Mouse (Mus musculus): ENCODE data around the gene Ppargc1a.

Ppargc1a gene

DNA sequence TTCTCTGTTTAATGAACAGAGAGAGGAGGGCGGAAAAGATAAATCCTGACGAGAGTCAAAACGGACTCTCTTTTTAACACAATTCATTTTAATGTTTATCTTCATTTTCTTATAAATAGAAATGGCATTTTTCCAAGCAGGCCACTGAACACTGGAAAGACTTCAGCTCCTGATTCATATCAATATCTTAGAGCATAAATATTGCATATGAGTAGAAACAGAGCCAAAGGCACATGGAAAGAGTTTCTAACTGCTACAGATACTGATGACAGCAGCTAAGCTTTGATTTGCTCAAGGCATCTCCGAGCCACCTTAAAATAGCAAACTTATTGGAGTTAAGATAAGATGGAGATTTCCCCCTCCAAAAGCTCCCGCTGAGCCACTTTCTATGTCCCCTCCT lies 14.3 kb downstream of the Ppargc1a start:
- in situ Hi-C loops (cut with MboI, MseI) = no loop called here

DNA sequence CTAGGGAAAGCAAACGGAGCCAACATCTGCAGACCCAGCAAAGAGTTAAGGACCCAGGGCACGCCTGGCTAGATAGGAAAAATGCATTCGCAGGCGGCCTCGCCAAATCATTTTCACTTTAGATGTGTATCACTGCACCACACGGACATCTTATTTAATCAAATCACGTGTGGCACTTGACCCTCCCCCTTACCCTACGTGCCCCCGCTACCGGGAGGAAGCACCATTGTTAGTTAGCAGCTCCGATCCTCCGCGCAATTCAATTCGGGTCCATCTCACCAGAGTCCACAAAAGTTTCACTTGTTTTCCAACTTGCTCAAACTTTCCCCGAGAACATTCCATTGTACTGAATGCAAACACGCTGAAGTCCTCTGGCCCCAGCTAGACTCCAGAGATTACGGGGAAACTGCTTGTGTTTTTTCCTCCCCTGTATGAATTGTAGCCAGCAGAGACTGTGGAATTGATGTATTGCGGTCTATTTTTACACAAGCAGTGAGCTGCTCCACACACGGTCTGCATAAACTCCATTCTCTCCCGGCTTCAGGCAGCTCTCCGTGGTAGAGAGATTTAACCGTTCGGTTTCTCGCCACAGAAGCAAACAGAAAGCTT lies 14.9 kb downstream of the Ppargc1a start:
- in situ Hi-C loops (cut with MboI, MseI) = no loop called here

GRCm38 (mm10) chr5:51551852-51552482 lies 15.6 kb downstream of the Ppargc1a start:
- in situ Hi-C loops (cut with MboI, MseI) = no loop called here

DNA sequence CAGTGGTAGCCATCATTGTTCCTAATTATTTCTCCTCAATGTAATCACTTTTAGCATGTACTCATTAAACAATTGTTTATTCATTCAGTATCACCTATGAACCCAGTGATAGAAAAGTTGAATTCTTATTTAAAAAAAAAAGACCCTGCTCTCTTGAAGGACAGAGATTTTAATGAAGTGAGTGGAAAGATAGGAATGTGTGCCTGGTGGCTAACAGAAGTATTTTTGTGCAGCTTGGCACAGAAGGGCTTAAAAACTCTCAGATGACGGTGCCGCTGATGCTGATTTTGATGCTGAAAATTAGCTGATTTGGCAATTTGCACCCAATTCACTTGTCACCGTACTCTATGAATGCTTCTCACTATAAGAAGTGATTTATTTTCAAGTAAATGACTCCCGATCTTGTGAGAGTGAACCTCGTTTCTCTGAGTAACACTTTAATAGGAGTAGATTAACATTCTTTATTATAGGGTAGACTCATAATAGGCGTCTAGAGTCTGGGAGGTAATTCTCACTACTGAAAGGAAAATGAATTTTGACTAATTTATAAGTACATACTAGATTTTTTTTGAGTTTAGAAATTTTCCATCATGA lies 20.0 kb downstream of the Ppargc1a start:
- in situ Hi-C loops (cut with MboI, MseI) = loop anchor here in 1 of 2 experiments (10.0 kb wide), 1 partner anchor 517 kb away; no protein-coding TSS in a partner anchor

DNA sequence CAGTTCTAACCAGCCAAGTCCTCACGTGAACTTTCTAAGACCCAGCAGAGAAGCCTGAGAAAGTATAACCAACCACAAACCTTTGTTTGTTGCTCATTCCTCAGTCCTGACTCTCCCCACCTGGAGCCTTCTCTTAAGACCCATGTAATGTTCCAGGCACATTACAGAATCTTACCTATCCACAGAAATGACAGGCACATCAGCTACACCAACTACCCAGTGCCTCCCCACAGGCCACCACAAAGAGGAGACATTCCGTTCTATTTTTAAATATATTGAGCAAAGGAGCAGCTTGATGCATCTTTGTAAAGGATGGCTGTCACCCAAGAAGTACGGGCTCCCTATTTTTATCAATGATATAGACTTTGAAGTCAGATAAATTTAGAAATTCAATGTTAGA lies 20.7 kb downstream of the Ppargc1a start:
- in situ Hi-C loops (cut with MboI, MseI) = loop anchor here in 1 of 2 experiments (10.0 kb wide), 1 partner anchor 518 kb away; no protein-coding TSS in a partner anchor

DNA sequence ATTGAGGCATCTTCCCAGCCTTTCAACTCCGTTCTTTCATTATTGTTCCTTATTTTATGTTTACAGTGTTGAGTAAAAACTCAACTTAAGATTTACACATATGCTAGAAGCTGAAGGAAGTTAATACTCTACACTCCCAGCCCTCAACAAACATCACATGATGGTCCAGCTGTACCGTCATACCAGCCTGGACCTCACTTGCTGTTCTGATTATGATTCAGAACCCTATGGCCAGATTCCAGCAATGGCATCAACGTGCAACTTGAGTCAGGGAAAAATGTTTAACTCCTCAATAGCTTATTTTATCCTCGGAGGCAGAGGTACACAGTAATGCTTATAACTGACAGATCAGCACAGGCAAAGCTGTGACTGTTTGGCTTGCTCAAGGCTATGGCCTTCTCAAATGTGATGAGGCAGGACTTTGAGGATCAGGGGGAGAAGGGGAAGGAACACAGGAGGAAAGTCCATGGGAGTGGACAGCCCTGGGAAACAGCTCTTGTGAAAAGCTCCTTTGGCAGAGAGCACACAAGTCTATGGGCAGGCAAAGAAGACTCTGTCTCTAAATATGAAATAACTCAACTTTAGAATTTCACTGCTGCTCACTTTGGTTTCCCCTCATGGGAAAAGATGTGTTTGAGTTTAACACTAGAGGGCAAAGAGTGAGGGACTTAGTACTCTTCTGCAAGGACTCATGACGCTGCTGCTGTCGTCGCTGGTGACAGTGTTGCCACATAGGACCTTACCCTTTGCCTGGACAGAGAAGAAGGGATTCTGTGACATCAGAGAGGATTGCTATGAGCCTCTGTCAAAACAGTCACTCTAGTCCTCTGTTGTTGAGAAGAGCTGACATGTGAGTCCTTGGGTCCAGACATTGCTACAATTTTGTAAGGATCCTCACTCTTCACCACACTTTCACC lies 22.1 kb downstream of the Ppargc1a start:
- in situ Hi-C loops (cut with MboI, MseI) = loop anchor here in 1 of 2 experiments (10.0 kb wide), 1 partner anchor 519 kb away; no protein-coding TSS in a partner anchor

- in situ Hi-C loops (cut with MboI, MseI) = loop anchor here in 1 of 2 experiments (10.0 kb wide), 1 partner anchor 521 kb away; no protein-coding TSS in a partner anchor
Measured at GRCm38 (mm10) chr5:51544141-51544735, 23.3 kb downstream of the Ppargc1a start.

- in situ Hi-C loops (cut with MboI, MseI) = loop anchor here in 1 of 2 experiments (10.0 kb wide), 1 partner anchor 523 kb away; no protein-coding TSS in a partner anchor
Measured at GRCm38 (mm10) chr5:51541557-51541956, 26.0 kb downstream of the Ppargc1a start.

DNA sequence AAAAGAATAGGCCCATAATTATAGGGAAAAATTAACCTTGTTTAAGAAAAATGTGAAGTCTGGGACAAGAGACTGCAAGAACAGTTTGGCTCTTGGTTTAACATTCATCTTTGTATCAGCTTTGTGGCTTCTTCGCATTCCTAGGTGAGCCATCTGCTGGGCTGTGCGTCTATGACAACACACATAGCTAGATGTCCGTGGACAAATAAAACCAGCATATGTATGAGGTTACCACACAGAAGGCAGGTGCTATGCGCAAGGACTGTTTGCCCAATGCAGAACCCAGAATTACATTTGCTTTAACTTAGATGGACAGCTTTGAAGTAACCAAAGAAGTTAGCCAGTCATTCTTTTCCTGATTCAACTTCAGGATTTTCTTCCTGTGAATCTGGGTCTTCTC lies 26.7 kb downstream of the Ppargc1a start:
- in situ Hi-C loops (cut with MboI, MseI) = loop anchor here in 1 of 2 experiments (10.0 kb wide), 1 partner anchor 524 kb away; no protein-coding TSS in a partner anchor

- in situ Hi-C loops (cut with MboI, MseI) = no loop called here
Measured at GRCm38 (mm10) chr5:51539563-51539962, 28.0 kb downstream of the Ppargc1a start.

GRCm38 (mm10) chr5:51538319-51538718 lies 29.2 kb downstream of the Ppargc1a start:
- in situ Hi-C loops (cut with MboI, MseI) = no loop called here

DNA sequence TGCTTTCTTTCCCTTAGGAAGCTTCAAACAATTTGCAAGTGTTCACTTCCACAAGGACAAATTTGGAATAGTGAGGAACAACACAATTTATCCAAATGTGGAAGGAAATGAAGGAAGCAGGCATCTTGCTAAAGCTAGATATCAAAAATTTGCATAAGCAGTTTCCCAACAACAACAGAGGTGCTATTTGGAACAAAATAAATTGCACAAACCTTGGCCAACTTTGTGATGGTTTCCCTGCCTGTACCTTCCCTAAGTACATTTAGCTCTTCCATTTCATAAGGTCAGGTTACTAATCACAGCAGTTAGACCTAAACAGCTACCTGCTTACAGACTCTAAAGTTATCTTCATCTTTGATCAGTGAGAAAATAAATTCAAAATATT lies 29.9 kb downstream of the Ppargc1a start:
- in situ Hi-C loops (cut with MboI, MseI) = no loop called here

- in situ Hi-C loops (cut with MboI, MseI) = no loop called here
Measured at GRCm38 (mm10) chr5:51537009-51537645, 30.4 kb downstream of the Ppargc1a start.

- in situ Hi-C loops (cut with MboI, MseI) = no loop called here
Measured at GRCm38 (mm10) chr5:51534456-51534855, 33.1 kb downstream of the Ppargc1a start.

DNA sequence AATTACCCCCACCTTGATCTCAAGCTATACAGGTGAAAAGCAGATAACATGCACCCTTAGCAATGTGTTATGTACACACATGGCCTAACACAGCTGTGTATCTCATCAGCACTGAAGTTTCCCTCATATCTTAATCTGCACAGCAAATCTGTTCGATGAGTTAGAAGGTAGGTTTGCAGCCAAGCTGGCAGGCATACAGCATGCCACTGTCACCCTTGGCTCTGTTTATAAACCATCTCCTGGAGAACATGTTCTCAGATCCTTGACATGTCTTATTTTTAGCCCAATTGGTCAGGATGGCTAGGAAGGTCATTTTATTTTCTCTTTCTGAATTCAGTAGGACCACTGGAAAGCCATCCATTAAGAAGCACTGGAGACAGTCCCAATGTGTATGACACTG lies 36.2 kb downstream of the Ppargc1a start:
- in situ Hi-C loops (cut with MboI, MseI) = no loop called here

- in situ Hi-C loops (cut with MboI, MseI) = no loop called here
Measured at GRCm38 (mm10) chr5:51529444-51529843, 38.1 kb downstream of the Ppargc1a start.

- in situ Hi-C loops (cut with MboI, MseI) = no loop called here
Measured at GRCm38 (mm10) chr5:51528165-51528498, 39.4 kb downstream of the Ppargc1a start.

DNA sequence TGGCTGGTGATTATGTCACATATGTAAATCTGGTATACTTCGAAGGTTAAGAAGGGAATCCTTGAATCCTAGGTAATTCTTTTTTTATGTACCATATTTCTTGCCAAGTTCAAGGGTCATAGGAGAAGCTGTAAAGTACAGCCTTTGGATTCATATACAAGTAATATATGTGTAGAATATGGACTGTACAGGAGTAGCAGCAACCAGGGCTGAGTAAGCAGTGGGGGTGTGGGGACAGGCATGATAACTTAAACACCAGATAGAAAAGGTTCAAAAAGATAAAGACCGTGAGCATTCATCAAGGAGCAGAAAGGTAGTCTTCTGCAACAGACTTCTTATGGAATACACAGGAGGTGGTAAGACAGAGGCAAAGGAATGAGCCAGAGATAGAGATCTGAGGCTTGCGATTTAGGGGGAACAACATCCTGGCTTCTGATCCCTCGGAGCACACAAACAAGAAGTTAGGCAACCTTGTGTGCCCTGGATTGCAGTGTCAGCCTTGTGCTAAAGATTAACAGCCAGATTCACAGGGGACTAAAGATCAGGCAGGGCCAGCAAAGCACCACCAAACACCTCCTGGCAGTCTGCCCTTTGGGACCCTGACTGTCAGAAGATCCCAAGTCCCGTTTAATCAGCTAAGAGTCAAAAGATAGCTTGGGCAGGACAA lies 39.9 kb downstream of the Ppargc1a start:
- in situ Hi-C loops (cut with MboI, MseI) = no loop called here

DNA sequence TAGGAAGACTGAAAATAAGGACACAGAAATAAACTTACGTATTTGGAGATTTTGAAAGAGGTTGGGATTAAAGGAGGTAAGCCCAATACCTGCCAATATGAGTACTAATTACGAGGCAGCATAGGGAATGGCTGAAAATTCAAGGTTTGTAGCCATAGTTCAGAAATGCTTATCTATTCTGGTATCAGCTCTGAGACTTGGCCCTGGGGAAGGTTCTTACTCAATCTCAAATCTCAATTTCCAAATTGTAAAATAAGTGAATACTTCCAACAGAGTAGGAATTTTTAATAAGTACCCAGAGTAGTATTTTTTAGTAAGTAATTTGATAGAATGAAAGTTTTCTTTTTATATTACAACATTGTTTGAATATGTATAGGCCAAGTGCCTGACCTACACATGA lies 41.7 kb downstream of the Ppargc1a start:
- in situ Hi-C loops (cut with MboI, MseI) = no loop called here

- in situ Hi-C loops (cut with MboI, MseI) = no loop called here
Measured at GRCm38 (mm10) chr5:51520807-51521206, 46.7 kb downstream of the Ppargc1a start.
